Mouse (Mus musculus) thymus, adult 2 months (tissue): ENCODE data around the gene Prpf6.

Experiments used
- CTCF ChIP-seq: fragments of 200-500 bp; IDR thresholded peaks from 2 replicates; pipeline ENCODE4 v1.5.1; 2012; ENCODE audit warnings: mild to moderate bottlenecking, control low read depth, low read length, moderate library complexity, borderline replicate concordance; ENCODE audit not compliant: control insufficient read depth, poor library complexity, insufficient read depth; ENCODE audit errors: extremely low read depth
- POLR2A ChIP-seq: fragments of 200-500 bp; IDR thresholded peaks from 2 replicates; pipeline ENCODE4 v1.6.1; 2012; ENCODE audit warnings: mild to moderate bottlenecking, low read length, control low read depth, moderate library complexity; ENCODE audit not compliant: control insufficient read depth, poor library complexity, insufficient read depth; ENCODE audit errors: extremely low read depth

- TF ChIP-seq CTCF (no peak), POLR2A (no peak)
These were observed 21.8 kb upstream of the Prpf6 start for GRCm38 (mm10) chr2:181569856-181570255.
